Mouse (Mus musculus) mouse trophoblast stem cell (cell line): Measurements from ENCODE around the gene Rps6kl1.
"Not testable (repeated sequence)": the region's sequence is repeated elsewhere in the genome, so short reads cannot be mapped to it uniquely, and the experiment has no call there.

Source experiments
- in situ Hi-C, 2 experiments: fragments of 300-500 bp; cut with MseI, MboI; formaldehyde crosslinking; loops; 2 replicates in 1 of 2; 3 replicates in 1 of 2; pipeline ENCODE4 v1.15.1; 2025

Gene Rps6kl1

GRCm38 (mm10) chr12:85175926-85176845 lies 25.1 kb upstream of the Rps6kl1 start:
- in situ Hi-C loops, result no loop called here

GRCm38 (mm10) chr12:85175087-85175675 lies 24.1 kb upstream of the Rps6kl1 start:
- in situ Hi-C loops, result no loop called here

DNA sequence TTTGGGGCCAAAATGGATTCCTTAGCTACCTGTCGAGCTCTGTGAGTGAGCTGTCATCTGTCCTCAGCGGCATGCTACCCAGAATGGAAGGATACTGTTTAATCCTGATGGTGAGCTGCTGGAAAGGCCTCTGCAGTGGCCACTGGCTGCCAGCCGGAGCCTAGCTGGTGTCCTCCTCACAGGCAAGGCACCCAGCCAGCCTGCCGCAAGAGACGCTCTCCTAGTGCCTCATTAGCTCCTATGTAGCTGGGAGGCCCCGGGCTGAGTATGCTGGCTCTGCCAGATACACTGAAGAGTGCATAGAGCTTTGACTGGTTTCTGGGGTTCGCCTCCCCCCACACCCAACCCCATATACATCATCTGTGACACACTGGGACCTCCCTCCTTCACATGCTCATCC lies 23.0 kb upstream of the Rps6kl1 start:
- in situ Hi-C loops, result no loop called here

DNA sequence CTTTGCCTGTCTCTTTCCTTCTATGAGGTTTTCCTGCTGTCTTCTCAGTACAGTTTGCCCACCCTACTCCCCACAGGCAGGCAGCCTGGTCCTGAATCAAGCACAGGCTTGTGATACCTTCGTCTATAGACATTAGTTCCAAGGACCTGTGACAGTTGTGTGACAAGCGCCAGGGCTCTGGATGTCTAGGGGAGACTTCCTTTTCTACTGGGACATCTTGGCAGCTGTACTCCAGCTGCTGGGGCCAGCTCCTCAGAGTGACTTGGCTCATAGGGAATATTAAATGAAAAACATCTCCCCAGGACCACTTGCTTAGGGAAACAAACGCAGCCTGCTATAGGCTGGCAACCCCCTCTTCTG lies 19.9 kb upstream of the Rps6kl1 start:
- in situ Hi-C loops, result no loop called here

DNA sequence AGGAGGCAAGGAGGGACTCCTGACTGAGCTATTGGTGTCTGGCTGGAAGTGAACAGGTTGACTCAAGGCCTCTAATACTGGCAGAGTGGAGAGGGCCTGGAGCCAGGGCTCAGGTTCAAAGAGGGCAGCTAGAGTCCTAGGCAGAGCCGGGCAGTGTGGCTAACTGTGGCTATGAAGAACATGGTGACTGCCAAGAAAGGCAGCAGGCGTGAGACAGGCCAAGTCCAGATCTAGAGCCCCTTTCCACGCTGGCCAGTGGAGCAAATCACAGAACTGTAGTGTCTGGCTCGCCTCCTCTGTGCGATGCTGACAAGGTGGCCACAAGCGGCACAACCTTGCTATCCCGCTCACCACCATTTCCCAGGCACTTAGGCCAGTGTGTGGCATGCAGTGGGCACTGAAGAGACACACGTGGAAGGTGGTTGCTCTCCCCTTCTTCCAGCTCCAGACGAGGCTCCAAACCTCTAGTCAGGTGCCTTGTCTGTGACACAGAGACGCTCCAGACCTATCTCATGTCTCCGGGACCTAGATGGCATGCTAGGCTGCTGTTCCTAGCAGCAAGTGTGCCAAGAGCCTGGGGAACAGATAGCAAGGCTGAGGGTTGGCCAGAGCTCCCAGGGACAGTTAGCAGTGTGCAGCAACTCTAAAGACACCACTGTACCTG lies 19.4 kb upstream of the Rps6kl1 start:
- in situ Hi-C loops, result no loop called here

- in situ Hi-C loops, result no loop called here
Observed at GRCm38 (mm10) chr12:85169877-85170276, 18.8 kb upstream of the Rps6kl1 start.

- in situ Hi-C loops, result no loop called here
Observed at GRCm38 (mm10) chr12:85169117-85169858, 18.2 kb upstream of the Rps6kl1 start.

DNA sequence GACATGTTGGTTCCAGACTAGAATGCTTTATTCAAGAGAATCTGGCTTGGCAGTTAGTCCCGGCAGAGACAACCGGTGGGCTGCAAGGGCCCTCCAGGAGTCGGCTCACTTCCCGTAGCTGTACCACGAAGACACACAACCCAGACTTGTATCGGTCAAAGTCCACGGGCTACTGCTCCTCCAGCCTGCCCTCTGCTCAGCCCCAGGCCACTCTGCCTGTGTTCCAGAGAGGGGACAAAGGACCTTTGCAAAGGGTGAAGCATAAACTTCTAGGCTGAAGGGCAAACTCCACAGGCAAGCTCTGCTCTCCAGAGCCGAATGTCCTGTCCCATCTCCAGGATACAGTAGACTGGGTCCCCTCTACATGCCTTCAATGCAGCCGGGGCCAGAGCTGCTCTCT lies 15.6 kb upstream of the Rps6kl1 start:
- in situ Hi-C loops, result no loop called here

DNA sequence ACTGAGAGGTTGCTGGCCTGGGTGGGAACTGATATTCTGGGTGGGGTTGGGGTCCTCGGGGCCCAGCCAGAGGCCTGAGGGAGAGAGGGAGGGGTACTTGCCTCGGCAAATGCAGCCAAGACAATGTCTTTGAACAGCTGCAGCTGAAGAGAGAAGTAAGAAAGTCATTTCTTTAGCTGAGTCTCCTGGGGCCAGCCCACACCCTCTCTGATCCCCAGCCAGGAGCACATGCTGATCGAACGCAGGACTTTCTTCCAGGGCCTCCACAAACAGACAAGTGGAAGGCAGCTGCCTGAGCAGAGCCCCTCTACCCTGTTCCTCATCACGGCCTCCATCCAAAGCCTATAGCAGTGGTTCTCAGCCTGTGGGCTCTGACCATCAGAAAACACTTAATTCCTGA lies 13.9 kb upstream of the Rps6kl1 start:
- in situ Hi-C loops, result no loop called here

GRCm38 (mm10) chr12:85159592-85159991 lies 8.5 kb upstream of the Rps6kl1 start:
- in situ Hi-C loops, result loop anchor here in 1 of 2 experiments (10.0 kb wide), 1 partner anchor 125 kb away; the partner anchor contains the start of genes Acyp1 and Zc2hc1c

GRCm38 (mm10) chr12:85158801-85159200 lies 7.7 kb upstream of the Rps6kl1 start:
- in situ Hi-C loops, result loop anchor here in 1 of 2 experiments (10.0 kb wide), 1 partner anchor 126 kb away; the partner anchor contains the start of genes Acyp1 and Zc2hc1c

- in situ Hi-C loops, result loop anchor here in 1 of 2 experiments (10.0 kb wide), 1 partner anchor 127 kb away; the partner anchor contains the start of genes Acyp1 and Zc2hc1c
Observed at GRCm38 (mm10) chr12:85157797-85158460, 6.9 kb upstream of the Rps6kl1 start.

GRCm38 (mm10) chr12:85156324-85156723 lies 5.3 kb upstream of the Rps6kl1 start:
- in situ Hi-C loops, result loop anchor here in 1 of 2 experiments (10.0 kb wide), 1 partner anchor 128 kb away; the partner anchor contains the start of genes Acyp1 and Zc2hc1c

- in situ Hi-C loops, result loop anchor here in 1 of 2 experiments (10.0 kb wide), 1 partner anchor 132 kb away; the partner anchor contains the start of genes Acyp1 and Zc2hc1c
Observed at GRCm38 (mm10) chr12:85153011-85153410, 1.9 kb upstream of the Rps6kl1 start.

DNA sequence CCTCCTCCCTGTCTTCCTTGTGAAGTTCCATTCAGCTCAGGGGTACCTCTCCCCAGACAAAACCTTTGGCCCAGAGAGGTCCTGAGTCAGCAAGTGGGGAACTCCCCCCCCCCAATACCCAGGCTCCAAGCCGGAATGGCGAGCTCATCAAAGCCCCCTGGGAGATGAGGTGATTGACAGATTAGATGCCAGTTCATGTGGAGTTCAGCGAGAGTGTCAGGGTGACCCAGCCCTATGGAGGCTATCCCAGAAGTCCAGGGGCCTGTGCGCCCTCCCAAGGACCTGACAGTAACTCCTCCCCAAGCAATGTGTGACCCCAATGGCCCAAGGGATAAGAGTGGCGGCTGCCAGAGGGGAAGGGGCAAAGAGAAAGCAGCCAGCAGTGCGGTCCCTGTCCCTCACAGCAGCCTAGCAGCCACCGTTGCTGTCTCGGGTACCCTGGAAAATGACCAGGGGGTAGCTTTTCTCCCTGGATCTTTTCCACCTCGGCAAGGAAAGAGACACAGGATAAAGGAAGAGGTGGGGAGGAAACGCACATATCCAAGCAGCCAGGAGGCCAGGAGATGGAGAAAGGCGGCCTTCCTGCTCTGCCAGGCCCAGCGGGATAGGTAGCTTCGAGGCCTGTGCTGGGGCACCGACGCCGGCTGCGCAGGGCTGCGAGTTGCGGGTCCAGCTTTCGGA lies 603 bp downstream of the Rps6kl1 start:
- in situ Hi-C loops, result loop anchor here in 1 of 2 experiments (10.0 kb wide), 1 partner anchor 134 kb away; the partner anchor contains the start of genes Acyp1 and Zc2hc1c

DNA sequence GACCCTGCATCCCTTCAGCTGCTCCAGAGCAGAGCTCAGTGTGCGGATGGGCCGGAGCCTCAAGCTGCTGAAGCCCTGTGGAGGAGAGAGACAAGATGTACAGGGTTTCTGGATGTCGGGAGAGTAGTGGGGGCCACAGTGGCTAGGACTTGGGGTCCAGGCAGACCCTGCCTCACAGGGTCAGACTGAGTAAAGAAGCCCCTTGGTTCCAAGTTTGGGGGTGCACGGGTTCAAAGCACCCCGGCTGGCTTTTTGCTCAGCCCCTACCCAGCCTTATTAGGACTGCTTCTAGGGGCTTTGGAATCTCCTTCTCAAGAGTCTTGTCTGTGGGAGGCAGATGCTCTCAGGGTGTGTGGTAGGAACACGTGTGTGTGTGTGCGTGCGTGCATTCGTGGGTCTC lies 4.2 kb downstream of the Rps6kl1 start:
- in situ Hi-C loops, result no loop called here

- in situ Hi-C loops, result no loop called here
Observed at GRCm38 (mm10) chr12:85146355-85146754, 4.7 kb downstream of the Rps6kl1 start.

GRCm38 (mm10) chr12:85145630-85146029 lies 5.4 kb downstream of the Rps6kl1 start:
- in situ Hi-C loops, result no loop called here

GRCm38 (mm10) chr12:85144821-85145220 lies 6.2 kb downstream of the Rps6kl1 start:
- in situ Hi-C loops, result no loop called here

- in situ Hi-C loops, result not testable (repeated sequence)
Observed at GRCm38 (mm10) chr12:85144276-85144675, 6.8 kb downstream of the Rps6kl1 start.
